Mouse (Mus musculus): Measurements from ENCODE around the gene Trim47. TPM values are rescaled to one million over a fixed set of nuclear protein-coding genes. Genes with fewer than 3 reads are reported as not detected.

Gene Trim47
- polyA plus RNA-seq, 1 experiment from 2014 or later, result 4.5 TPM

GRCm38 (mm10) chr11:116078676-116079320 lies 48.2 kb downstream of the Trim47 start:
- WGBS, result 28% methylated on average over 10 of the region's 10 CpGs
- H3K4me1 ChIP-seq (replicated peaks), result peaks cover 24% of the 10 kb centered on the region
- no peaks in the 10 kb centered on the region for H3K9me3 ChIP-seq
- H3K4me2 ChIP-seq, result no peak overlapping the region
- no peak overlapping the region for H3K4me3 ChIP-seq
- peaks cover 50% of the 10 kb centered on the region for H3K36me3 ChIP-seq
- H3K27me3 ChIP-seq, result no peaks in the 10 kb centered on the region
- no peak for ATAC-seq (ENCODE audit: low FRiP score)
- H3K27ac ChIP-seq, result peak overlapping the region; percentile 62; the same call in 1 of the 2 replicates
- peak overlapping the region; percentile 43; the same call in 1 of the 2 replicates for H3K9ac ChIP-seq

- peak overlapping the region; percentile 54 for H3K4me2 ChIP-seq
- peak overlapping the region; percentile 72 for H3K9ac ChIP-seq
- WGBS, result 9% methylated on average over 16 of the region's 16 CpGs
- H3K4me1 ChIP-seq (replicated peaks), result peaks cover 24% of the 10 kb centered on the region
- ATAC-seq (ENCODE audit: low FRiP score), result peak; percentile 45; the same call in 1 of the 2 replicates
- H3K27ac ChIP-seq, result peak overlapping the region; percentile 62
- peaks cover 44% of the 10 kb centered on the region for H3K36me3 ChIP-seq
- H3K27me3 ChIP-seq, result no peaks in the 10 kb centered on the region
- peak overlapping the region; percentile 30 for H3K4me3 ChIP-seq
- H3K9me3 ChIP-seq, result no peaks in the 10 kb centered on the region
These were observed 48.8 kb downstream of the Trim47 start for GRCm38 (mm10) chr11:116078221-116078620.

- H3K9ac ChIP-seq, result peak within 1 kb of the TSS; percentile 72
- peaks cover 40% of the 10 kb centered on the region for H3K36me3 ChIP-seq
- whole genome bisulfite sequencing, result 66% methylated on average over 22 of the region's 22 CpGs
- no peaks in the 10 kb centered on the region for H3K27me3 ChIP-seq
- no peaks in the 10 kb centered on the region for H3K9me3 ChIP-seq
- peak within 1 kb of the TSS; percentile 62 for H3K27ac ChIP-seq
- H3K4me1 ChIP-seq (replicated peaks), result peaks cover 24% of the 10 kb centered on the region
- peak within 1 kb of the TSS; percentile 54 for H3K4me2 ChIP-seq
- ATAC-seq (ENCODE audit: low FRiP score), result peak; percentile 8; the same call in 1 of the 2 replicates
- H3K4me3 ChIP-seq, result peak within 1 kb of the TSS; percentile 30
These were observed 49.4 kb downstream of the Trim47 start, which contains the start of gene Unc13d for GRCm38 (mm10) chr11:116077446-116078204. Gene Unc13d (minus strand): TSS chr11:116077961.

GRCm38 (mm10) chr11:116076836-116077235 lies 50.2 kb downstream of the Trim47 start:
- Histone ChIP-seq H3K27ac (no peak overlapping the region), H3K9me3 (no peaks in the 10 kb centered on the region), H3K27me3 (no peaks in the 10 kb centered on the region), H3K4me1 (replicated peaks) (peaks cover 24% of the 10 kb centered on the region), H3K4me3 (no peak overlapping the region), H3K9ac (peak overlapping the region; percentile 19; the same call in 1 of the 2 replicates), H3K4me2 (no peak overlapping the region), H3K36me3 (peaks cover 32% of the 10 kb centered on the region)
- 84% methylated on average over 7 of the region's 7 CpGs for WGBS
- no peak for ATAC-seq (ENCODE audit: low FRiP score)

- Histone ChIP-seq H3K4me1 (replicated peaks) (peaks cover 24% of the 10 kb centered on the region), H3K9me3 (no peaks in the 10 kb centered on the region), H3K27ac (no peak overlapping the region), H3K36me3 (peaks cover 26% of the 10 kb centered on the region), H3K27me3 (no peaks in the 10 kb centered on the region), H3K9ac (peak overlapping the region; percentile 19; the same call in 1 of the 2 replicates), H3K4me2 (no peak overlapping the region), H3K4me3 (no peak overlapping the region)
- 66% methylated on average over 7 of the region's 7 CpGs for WGBS
- ATAC-seq (ENCODE audit: low FRiP score), result no peak
These were observed 50.8 kb downstream of the Trim47 start for GRCm38 (mm10) chr11:116076266-116076540.

- no peaks in the 10 kb centered on the region for H3K27me3 ChIP-seq
- H3K36me3 ChIP-seq, result peaks cover 21% of the 10 kb centered on the region
- no peak for ATAC-seq (ENCODE audit: low FRiP score)
- no peak overlapping the region for H3K4me2 ChIP-seq
- peak overlapping the region; percentile 19; the same call in 1 of the 2 replicates for H3K9ac ChIP-seq
- H3K27ac ChIP-seq, result no peak overlapping the region
- no peaks in the 10 kb centered on the region for H3K9me3 ChIP-seq
- WGBS, result 63% methylated on average over 20 of the region's 20 CpGs
- H3K4me3 ChIP-seq, result no peak overlapping the region
- peaks cover 24% of the 10 kb centered on the region for H3K4me1 ChIP-seq (replicated peaks)
These were observed 51.3 kb downstream of the Trim47 start for GRCm38 (mm10) chr11:116075539-116076265.

GRCm38 (mm10) chr11:116074436-116074991 lies 52.5 kb downstream of the Trim47 start:
- H3K9ac ChIP-seq, result no peak overlapping the region
- H3K36me3 ChIP-seq, result peaks cover 9% of the 10 kb centered on the region
- no peak overlapping the region for H3K4me2 ChIP-seq
- H3K4me1 ChIP-seq (replicated peaks), result peaks cover 23% of the 10 kb centered on the region
- no peak overlapping the region for H3K27ac ChIP-seq
- H3K27me3 ChIP-seq, result no peaks in the 10 kb centered on the region
- ATAC-seq (ENCODE audit: low FRiP score), result no peak
- no peak overlapping the region for H3K4me3 ChIP-seq
- H3K9me3 ChIP-seq, result no peaks in the 10 kb centered on the region
- WGBS, result 66% methylated on average over 7 of the region's 7 CpGs

- no peak for ATAC-seq (ENCODE audit: low FRiP score)
- 88% methylated on average over 3 of the region's 3 CpGs for WGBS
- Histone ChIP-seq H3K27me3 (no peaks in the 10 kb centered on the region), H3K4me3 (no peak overlapping the region), H3K27ac (no peak overlapping the region), H3K9me3 (no peaks in the 10 kb centered on the region), H3K4me1 (replicated peaks) (peaks cover 4% of the 10 kb centered on the region), H3K36me3 (no peaks in the 10 kb centered on the region), H3K9ac (no peak overlapping the region), H3K4me2 (no peak overlapping the region)
These were observed 54.4 kb downstream of the Trim47 start for GRCm38 (mm10) chr11:116072608-116073007.

- no peaks in the 10 kb centered on the region for H3K4me1 ChIP-seq (replicated peaks)
- ATAC-seq (ENCODE audit: low FRiP score), result no peak
- no peaks in the 10 kb centered on the region for H3K36me3 ChIP-seq
- no peaks in the 10 kb centered on the region for H3K27me3 ChIP-seq
- H3K9me3 ChIP-seq, result no peaks in the 10 kb centered on the region
- H3K27ac ChIP-seq, result no peak overlapping the region
- 68% methylated on average over 5 of the region's 5 CpGs for WGBS
- H3K4me3 ChIP-seq, result no peak overlapping the region
- H3K4me2 ChIP-seq, result no peak overlapping the region
- H3K9ac ChIP-seq, result no peak overlapping the region
These were observed 55.5 kb downstream of the Trim47 start for GRCm38 (mm10) chr11:116071510-116071909.

- Histone ChIP-seq H3K4me3 (no peak overlapping the region), H3K36me3 (peaks cover 23% of the 10 kb centered on the region), H3K9me3 (no peaks in the 10 kb centered on the region), H3K27ac (no peak overlapping the region), H3K4me2 (no peak overlapping the region), H3K4me1 (replicated peaks) (no peaks in the 10 kb centered on the region), H3K27me3 (no peaks in the 10 kb centered on the region), H3K9ac (no peak overlapping the region)
- ATAC-seq (ENCODE audit: low FRiP score), result no peak
- 87% methylated on average over 12 of the region's 12 CpGs for WGBS
These were observed 61.7 kb downstream of the Trim47 start for GRCm38 (mm10) chr11:116065345-116065744.

GRCm38 (mm10) chr11:116064187-116064867 lies 62.7 kb downstream of the Trim47 start:
- no peak overlapping the region for H3K4me3 ChIP-seq
- no peak overlapping the region for H3K4me2 ChIP-seq
- H3K27me3 ChIP-seq, result no peaks in the 10 kb centered on the region
- peaks cover 33% of the 10 kb centered on the region for H3K36me3 ChIP-seq
- H3K27ac ChIP-seq, result no peak overlapping the region
- H3K9ac ChIP-seq, result no peak overlapping the region
- H3K4me1 ChIP-seq (replicated peaks), result no peaks in the 10 kb centered on the region
- no peak for ATAC-seq (ENCODE audit: low FRiP score)
- WGBS, result 76% methylated on average over 23 of the region's 23 CpGs
- H3K9me3 ChIP-seq, result no peaks in the 10 kb centered on the region

Measured in hindbrain, embryonic 13.5 days (tissue).